Mouse (Mus musculus): Measurements from ENCODE around the gene Akna.

DNA sequence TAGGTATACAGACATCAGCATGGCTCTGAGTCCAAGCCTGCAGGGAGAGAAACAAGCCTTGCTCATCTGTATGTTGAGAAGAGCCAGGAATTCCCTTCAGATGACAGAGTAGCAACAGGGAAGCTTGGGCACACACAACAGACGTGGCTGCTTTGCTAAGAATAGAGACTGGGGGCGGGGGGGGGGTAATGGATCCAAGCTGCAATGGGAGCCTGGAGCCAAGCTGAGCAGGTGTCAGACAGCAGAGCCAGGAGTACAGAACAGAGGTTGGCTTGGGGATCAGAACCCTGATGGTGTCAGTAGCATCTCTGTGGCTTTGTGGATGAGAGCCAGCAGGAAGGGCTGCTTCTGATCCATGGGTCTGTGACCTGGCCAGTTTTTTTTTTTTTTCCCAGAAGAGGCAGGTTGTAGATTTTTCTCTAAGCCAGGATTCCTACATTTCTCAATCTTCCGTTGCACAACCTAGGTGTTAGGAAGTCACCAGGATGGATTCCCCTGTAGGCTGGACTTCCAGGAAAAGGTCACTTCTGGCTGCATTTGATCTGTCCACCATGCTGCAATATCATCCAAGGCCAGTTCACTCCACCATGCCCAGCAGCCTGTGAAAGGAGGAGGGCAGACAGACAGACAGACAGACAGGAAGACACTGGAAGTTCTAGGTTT is 64.6 kb downstream of the Akna start:
- TF ChIP-seq POLR2A (IDR thresholded peaks at IDR 0.05; ENCODE audit: extremely low read depth, insufficient read depth, low read length) (no peak), CTCF (IDR thresholded peaks at IDR 0.05; ENCODE audit: low read depth, low read length) (no peak)
